10 mouse cellular contexts compared by ENCODE assay signal in genomic region chr1:90268131-90268691, GRCm38 (mm10).
DNase-seq lines count a peak whose midpoint lies in the region; ATAC-seq and TF ChIP-seq lines count a peak whose summit lies in the region.
"Had no signal": no experiment of that assay in that cellular context is flagged by ENCODE, and none has a peak within 500 bp of the region (broad histone marks: within the 10 kb centered on the region; RNA-seq: fewer than 3 reads in every experiment).

No protein-coding gene starts in this region.

- WGBS in forebrain, embryonic 14.5 days = 56% methylated on average over 17 of the region's 17 CpGs
- WGBS in hindbrain, postnatal 0 days = 27% methylated on average over 17 of the region's 17 CpGs
- 30% methylated on average over 17 of the region's 17 CpGs for WGBS in limb, embryonic 15.5 days
- 51% methylated on average over 17 of the region's 17 CpGs for WGBS in intestine, embryonic 16.5 days

- 0 out of 2 replicates have a peak, but pooled peaks have one; percentile 44 for ATAC-seq in forebrain, embryonic 14.5 days
- ATAC-seq in hindbrain, postnatal 0 days = peak; percentile 68
- ATAC-seq in limb, embryonic 15.5 days (ENCODE audit: insufficient number of reproducible peaks, low FRiP score, low TSS enrichment, low read depth) = no peak; the same call in none of the 2 replicates
- ATAC-seq in intestine, embryonic 16.5 days = no peak

- H3K9me3 ChIP-seq in forebrain, embryonic 14.5 days (replicated peaks; ENCODE audit: control insufficient read depth, low read length) = no peaks in the 10 kb centered on the region
- H3K9me3 ChIP-seq in hindbrain, postnatal 0 days (ENCODE audit: low read length) = no peaks in the 10 kb centered on the region
- H3K9me3 ChIP-seq in limb, embryonic 15.5 days = no peaks in the 10 kb centered on the region
- no peaks in the 10 kb centered on the region for H3K9me3 ChIP-seq in intestine, embryonic 16.5 days (ENCODE audit: control insufficient read depth, low read length)

- no peak for TF ChIP-seq CTCF in hindbrain, postnatal 0 days (IDR thresholded peaks at IDR 0.05; ENCODE audit: low read depth)
- TF ChIP-seq CTCF in layer of hippocampus, adult 2 months (conservative IDR thresholded peaks at IDR 0.05) = no peak

- H3K4me3 ChIP-seq in forebrain, embryonic 14.5 days (ENCODE audit: low read depth, low read length) = no peak overlapping the region
- H3K4me3 ChIP-seq in hindbrain, postnatal 0 days (ENCODE audit: low read length) = no peak overlapping the region
- H3K4me3 ChIP-seq in limb, embryonic 15.5 days = no peak overlapping the region
- no peak overlapping the region for H3K4me3 ChIP-seq in layer of hippocampus, adult 2 months
- H3K4me3 ChIP-seq in intestine, embryonic 16.5 days (ENCODE audit: low read length) = no peak overlapping the region
- H3K4me3 ChIP-seq: heart, embryonic 13.5 days had no signal

- no peak overlapping the region for H3K4me2 ChIP-seq in forebrain, embryonic 14.5 days (ENCODE audit: low read length)
- no peak overlapping the region for H3K4me2 ChIP-seq in hindbrain, postnatal 0 days (ENCODE audit: low read depth, low read length)
- no peak overlapping the region for H3K4me2 ChIP-seq in limb, embryonic 15.5 days
- no peak overlapping the region for H3K4me2 ChIP-seq in intestine, embryonic 16.5 days (ENCODE audit: low read depth, low read length)
- H3K4me2 ChIP-seq: heart, embryonic 13.5 days had no signal

- H3K27ac ChIP-seq in forebrain, embryonic 14.5 days (ENCODE audit: low read depth, low read length) = peak overlapping the region; percentile 40; the same call in 1 of the 2 replicates
- H3K27ac ChIP-seq in hindbrain, postnatal 0 days = no peak overlapping the region
- H3K27ac ChIP-seq in limb, embryonic 15.5 days = peak overlapping the region; percentile 33; the same call in 1 of the 2 replicates
- H3K27ac ChIP-seq in layer of hippocampus, adult 2 months = no peak overlapping the region
- H3K27ac ChIP-seq in intestine, embryonic 16.5 days (ENCODE audit: low read length) = no peak overlapping the region
- H3K27ac ChIP-seq: heart, embryonic 13.5 days had no signal

- no peak overlapping the region for H3K9ac ChIP-seq in forebrain, embryonic 14.5 days (ENCODE audit: low read length)
- no peak overlapping the region for H3K9ac ChIP-seq in hindbrain, postnatal 0 days (replicated peaks; ENCODE audit: low read length)
- no peak overlapping the region for H3K9ac ChIP-seq in limb, embryonic 15.5 days
- no peak overlapping the region for H3K9ac ChIP-seq in intestine, embryonic 16.5 days (ENCODE audit: low read depth, low read length)
- H3K9ac ChIP-seq: heart, embryonic 13.5 days had no signal

- peak; percentile 62 for DNase-seq in embryo, embryonic 10.5 days (ENCODE audit: low spot score)
- DNase-seq in forebrain, embryonic 14.5 days (ENCODE audit: low spot score) = peak; percentile 78
- peak; percentile 81 for DNase-seq in hindbrain, postnatal 0 days (ENCODE audit: low spot score)
- no peak for DNase-seq in layer of hippocampus, adult 2 months (ENCODE audit: low spot score in 2 of 2)
- DNase-seq in urinary bladder, adult 2 months (ENCODE audit: low spot score) = no peak
- DNase-seq in frontal cortex, adult 2 months (ENCODE audit: extremely low spot score in 1 of 2, low spot score in 1 of 2) = no peak
- DNase-seq: adrenal gland, adult 8-10 months had no signal

- peaks cover 7% of the 10 kb centered on the region; the same call in 1 of the 2 replicates for H3K4me1 ChIP-seq in forebrain, embryonic 14.5 days (ENCODE audit: control insufficient read depth, insufficient read depth, low read length)
- peaks cover 3% of the 10 kb centered on the region; the same call in 1 of the 2 replicates for H3K4me1 ChIP-seq in hindbrain, postnatal 0 days (ENCODE audit: insufficient read depth, low read length)
- peaks cover 17% of the 10 kb centered on the region for H3K4me1 ChIP-seq in limb, embryonic 15.5 days
- H3K4me1 ChIP-seq in intestine, embryonic 16.5 days (ENCODE audit: control insufficient read depth, insufficient read depth, low read length) = peaks cover 3% of the 10 kb centered on the region; the same call in 1 of the 2 replicates

- no peaks in the 10 kb centered on the region for H3K27me3 ChIP-seq in forebrain, embryonic 14.5 days (replicated peaks; ENCODE audit: control insufficient read depth, insufficient read depth, low read length)
- no peaks in the 10 kb centered on the region for H3K27me3 ChIP-seq in hindbrain, postnatal 0 days (ENCODE audit: insufficient read depth, low read length)
- no peaks in the 10 kb centered on the region for H3K27me3 ChIP-seq in limb, embryonic 15.5 days
- H3K27me3 ChIP-seq in intestine, embryonic 16.5 days (replicated peaks; ENCODE audit: control insufficient read depth, insufficient read depth, low read length) = no peaks in the 10 kb centered on the region

- no peaks in the 10 kb centered on the region for H3K36me3 ChIP-seq in forebrain, embryonic 14.5 days (ENCODE audit: control insufficient read depth, insufficient read depth, low read length)
- H3K36me3 ChIP-seq in hindbrain, postnatal 0 days (ENCODE audit: insufficient read depth, low read length) = no peaks in the 10 kb centered on the region
- no peaks in the 10 kb centered on the region for H3K36me3 ChIP-seq in limb, embryonic 15.5 days
- H3K36me3 ChIP-seq in intestine, embryonic 16.5 days (ENCODE audit: control insufficient read depth, insufficient read depth, low read length) = no peaks in the 10 kb centered on the region
- H3K36me3 ChIP-seq: heart, embryonic 13.5 days had no signal

Comparison
In these comparisons a context has a peak if more than half of its experiments do, and no peak if none do; other contexts are left out.
1. DNase-seq: peak in embryo, embryonic 10.5 days (single experiment), forebrain, embryonic 14.5 days (single experiment) and hindbrain, postnatal 0 days (single experiment); none in layer of hippocampus, adult 2 months (0 of 2), urinary bladder, adult 2 months (single experiment) and frontal cortex, adult 2 months (0 of 2).
2. ATAC-seq: peak in forebrain, embryonic 14.5 days (single experiment) and hindbrain, postnatal 0 days (single experiment); none in limb, embryonic 15.5 days (single experiment) and intestine, embryonic 16.5 days (single experiment).
3. H3K27ac ChIP-seq: peak in forebrain, embryonic 14.5 days (single experiment) and limb, embryonic 15.5 days (single experiment); none in hindbrain, postnatal 0 days (single experiment), layer of hippocampus, adult 2 months (single experiment) and intestine, embryonic 16.5 days (single experiment).